Mouse (Mus musculus) inflammation-experienced regulatory T-cells, adult 6 months (primary cell): ENCODE results near the gene Nktr. TPM values are rescaled to one million over a fixed set of nuclear protein-coding genes. Genes with fewer than 3 reads are reported as not detected.

ENCODE experiments used
- ATAC-seq: one replicate; pipeline ENCODE4 v1.8.0; 2017
- polyA plus RNA-seq, 3 experiments: library from polyadenylated mRNA; unstranded; fragments of 100-300 nt; shearing (Covaris generic); gene quantifications; one replicate each; pipeline ENCODE4 v1.2.1; 2017

Nktr gene
- polyA plus RNA-seq: 100 to 1,000 TPM; 108 to 126 (median 117) TPM

DNA sequence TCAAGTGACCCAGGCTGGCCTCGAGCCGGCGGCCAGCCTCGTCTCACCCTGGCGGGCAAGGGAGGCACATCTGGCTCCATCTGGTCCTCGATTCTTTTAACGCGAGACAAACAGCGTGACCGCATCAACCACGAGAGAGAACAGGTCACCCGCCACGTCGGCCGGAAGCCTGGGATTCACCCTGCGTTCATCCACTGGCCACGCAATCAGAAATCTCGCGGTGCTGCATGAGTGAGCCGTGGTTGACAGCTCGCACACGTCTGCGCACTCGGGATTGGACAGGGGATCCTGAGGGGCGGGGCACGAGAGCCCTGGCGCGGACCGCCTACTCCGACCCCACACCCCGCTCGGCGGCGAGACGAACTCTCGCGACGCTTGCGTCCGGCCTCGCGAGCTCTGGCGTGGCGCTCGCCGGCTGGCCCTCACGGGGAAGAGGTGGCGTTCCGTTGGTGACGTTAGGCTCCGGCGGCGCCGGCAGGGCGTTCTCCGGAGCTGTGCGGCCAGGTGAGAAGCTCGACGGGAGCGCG, at the start of gene Nktr:
Gene Nktr, plus strand, starts transcription at position 378 of the 527 bp plus-strand sequence.
- ATAC-seq: peak; percentile 89

DNA sequence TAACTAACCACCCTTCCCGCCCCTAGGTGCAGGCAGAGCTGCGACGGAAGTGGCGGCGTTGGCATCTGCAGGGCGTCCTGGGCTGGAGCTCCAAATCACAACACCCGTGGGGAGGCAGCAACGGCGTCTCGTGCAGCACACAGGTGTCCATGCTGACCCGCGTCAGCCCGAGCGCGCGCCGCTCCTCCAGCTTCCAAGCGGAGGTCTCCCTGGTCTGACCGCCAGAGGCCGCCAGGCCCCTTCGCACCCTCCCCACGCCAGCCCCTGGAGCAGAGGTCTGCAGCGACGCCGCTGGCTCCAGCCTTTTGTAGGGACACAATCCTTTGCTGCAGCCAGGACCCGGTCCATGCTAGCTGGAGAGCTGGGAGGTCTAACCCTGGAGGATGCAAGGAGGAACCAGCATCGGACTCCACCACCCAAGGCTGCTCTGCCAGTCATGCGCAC, 49.6 kb upstream of the Nktr start:
- peak; percentile 62 for ATAC-seq

- no peak for ATAC-seq
Measured at GRCm38 (mm10) chr9:121671300-121671699, 47.7 kb upstream of the Nktr start.

GRCm38 (mm10) chr9:121672311-121672710, 46.7 kb upstream of the Nktr start:
- ATAC-seq: no peak

DNA sequence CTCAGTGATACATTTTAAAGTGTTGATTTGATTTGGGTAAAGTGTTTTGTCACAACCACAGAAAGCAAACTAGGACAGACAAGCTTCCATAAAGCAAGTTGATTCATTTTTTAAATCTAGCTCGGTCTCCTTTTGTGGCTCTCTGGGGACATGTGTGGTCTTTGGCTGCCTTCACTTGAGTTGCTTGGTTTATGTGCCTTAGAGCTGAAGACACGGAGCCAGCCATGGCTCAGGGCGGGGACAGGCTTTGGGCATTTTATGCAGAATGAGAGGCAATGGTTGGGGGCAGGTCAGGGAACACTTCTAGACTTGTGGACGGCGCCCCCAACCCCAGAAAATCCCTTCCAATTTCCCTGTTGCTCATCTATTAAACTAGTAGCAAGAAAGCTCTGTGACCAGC, 45.3 kb upstream of the Nktr start:
- no peak for ATAC-seq

DNA sequence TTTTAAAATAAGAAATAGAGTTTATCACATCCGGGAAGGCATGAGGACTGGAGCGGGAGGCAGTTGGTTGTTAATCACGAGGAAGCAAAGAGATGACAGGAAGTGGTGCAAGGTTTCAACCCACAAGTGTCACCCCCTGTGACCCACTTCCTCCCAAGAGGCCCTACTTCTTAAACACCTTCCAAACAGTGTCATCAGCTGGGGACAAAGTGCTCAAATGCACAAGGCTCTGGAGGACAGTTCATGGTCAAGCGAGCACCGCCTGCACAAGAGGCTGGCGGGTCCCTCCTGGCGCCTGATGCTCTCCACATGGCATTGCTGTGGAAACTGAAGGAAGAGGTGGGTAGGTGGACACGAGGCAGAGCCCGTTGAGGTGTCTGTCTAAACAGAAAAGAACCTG, 44.0 kb upstream of the Nktr start:
- ATAC-seq: peak; percentile 92

DNA sequence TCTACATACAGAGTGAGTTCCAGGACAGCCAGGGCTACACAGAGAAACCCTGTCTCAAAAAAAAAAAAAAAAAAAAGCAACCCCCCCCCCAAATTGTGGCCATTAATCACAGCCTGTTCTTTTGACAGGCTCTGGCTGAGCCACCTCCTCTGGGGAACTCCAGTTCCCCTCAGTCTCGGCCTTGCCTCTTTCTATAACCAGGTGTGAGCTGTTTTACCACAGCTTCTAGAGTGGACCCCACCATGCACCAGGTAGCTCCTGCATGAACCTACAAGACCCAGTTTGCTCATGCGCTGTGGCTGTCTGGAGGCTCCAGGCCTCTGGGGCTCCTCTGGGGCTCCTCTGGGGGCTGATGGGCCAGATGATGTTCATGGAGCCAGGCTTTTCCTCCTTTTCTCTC, 43.4 kb upstream of the Nktr start:
- ATAC-seq: no peak

DNA sequence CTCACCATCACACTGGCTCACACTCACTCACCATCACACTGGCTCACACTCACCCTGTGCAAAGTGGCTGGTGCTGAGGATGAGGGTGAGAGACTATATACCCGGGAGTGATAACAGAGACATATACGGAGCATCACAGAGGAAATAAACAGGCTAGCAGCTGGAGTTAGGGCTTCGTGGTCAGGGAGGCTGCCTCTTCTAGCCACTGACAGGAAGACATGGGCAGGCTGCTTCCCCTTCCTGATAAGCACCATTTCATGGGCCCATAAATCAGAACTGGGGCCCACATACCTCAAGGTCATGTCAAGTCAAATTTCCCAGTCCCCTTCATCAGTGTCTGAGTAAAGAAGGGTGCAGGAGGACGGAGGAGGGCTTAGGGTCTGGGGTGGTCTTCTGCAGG, 41.9 kb upstream of the Nktr start:
- ATAC-seq: peak; percentile 16

- ATAC-seq: no peak
Measured at GRCm38 (mm10) chr9:121677476-121677875, 41.5 kb upstream of the Nktr start.

GRCm38 (mm10) chr9:121679549-121679948, 39.4 kb upstream of the Nktr start:
- no peak for ATAC-seq

DNA sequence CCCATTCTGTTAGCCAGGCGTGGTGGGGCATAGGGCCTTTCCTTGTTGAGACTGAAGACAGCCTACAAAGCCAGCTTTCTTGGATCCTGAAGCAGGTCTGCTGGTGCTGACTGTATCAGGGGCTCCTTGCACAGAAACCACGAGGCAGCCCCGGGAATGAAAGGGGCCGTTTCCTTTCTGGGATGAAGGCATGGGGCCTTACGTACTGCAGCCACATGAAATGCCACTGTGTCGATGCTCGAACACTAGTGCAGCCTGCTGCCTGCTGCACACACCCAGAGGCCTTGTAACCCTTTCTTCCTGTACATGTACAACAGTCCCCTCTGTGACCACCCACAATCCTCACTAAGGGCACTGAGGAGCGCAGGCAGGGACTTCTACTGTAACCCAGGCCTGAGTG, 37.8 kb upstream of the Nktr start:
- no peak for ATAC-seq

DNA sequence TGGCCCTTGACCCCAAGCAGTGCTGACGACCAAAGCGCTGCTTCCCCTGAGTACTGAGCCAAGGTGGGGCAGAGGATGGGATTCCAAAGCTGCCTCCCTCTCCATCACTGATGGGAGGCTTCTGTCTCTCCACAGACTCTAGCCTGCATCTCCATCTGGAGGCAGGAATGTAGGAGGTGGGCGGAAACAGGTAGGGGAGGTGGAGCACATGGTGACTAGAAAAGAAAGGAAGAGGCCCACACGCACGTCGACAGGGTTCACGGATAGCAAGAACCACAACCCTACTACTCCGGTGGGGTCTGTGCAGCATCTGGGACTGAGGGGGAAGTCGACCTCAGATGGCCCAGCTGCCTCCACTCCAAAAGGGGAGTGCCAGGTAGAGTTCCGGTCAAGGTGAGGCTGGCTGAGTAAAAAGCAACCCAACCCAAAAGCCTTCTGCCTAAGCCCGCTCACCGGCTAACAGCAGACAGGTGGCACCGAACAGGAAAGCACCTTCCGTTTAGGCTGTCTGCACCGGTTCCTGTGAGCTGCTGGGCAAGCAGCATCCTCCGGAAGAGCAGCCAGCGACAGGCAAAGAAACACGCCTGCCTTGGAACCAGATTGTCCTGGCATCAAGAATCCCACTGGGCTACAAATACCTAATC, 36.8 kb upstream of the Nktr start:
- ATAC-seq: peak; percentile 90

- no peak for ATAC-seq
Measured at GRCm38 (mm10) chr9:121684702-121685101, 34.3 kb upstream of the Nktr start.

DNA sequence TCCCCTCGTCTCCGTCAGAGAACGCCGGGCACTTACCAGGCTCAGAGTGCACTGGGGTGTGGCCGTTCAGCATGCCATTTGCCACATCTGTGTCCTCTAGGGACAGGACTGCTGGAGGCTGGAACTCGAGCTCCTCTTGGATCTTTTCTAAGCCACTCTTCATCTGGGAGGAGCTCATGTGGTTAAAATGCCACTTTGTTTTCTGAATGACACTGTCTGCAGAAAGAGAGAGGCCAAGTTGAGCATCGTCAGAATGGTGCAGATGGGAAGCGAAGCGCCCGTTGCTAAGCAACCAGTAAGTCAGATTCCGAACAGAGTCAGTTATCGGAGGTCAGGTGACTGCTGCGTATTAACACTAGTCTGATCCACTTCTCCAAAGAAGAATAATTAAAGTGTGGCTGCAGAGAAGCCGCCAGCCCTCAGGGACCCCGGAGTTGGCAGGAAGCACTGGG, 28.7 kb upstream of the Nktr start:
- ATAC-seq: no peak

- no peak for ATAC-seq
Measured at GRCm38 (mm10) chr9:121690734-121691133, 28.2 kb upstream of the Nktr start.

- no peak for ATAC-seq
Measured at GRCm38 (mm10) chr9:121694736-121695135, 24.2 kb upstream of the Nktr start.

- ATAC-seq: no peak
Measured at GRCm38 (mm10) chr9:121696626-121697025, 22.3 kb upstream of the Nktr start.

DNA sequence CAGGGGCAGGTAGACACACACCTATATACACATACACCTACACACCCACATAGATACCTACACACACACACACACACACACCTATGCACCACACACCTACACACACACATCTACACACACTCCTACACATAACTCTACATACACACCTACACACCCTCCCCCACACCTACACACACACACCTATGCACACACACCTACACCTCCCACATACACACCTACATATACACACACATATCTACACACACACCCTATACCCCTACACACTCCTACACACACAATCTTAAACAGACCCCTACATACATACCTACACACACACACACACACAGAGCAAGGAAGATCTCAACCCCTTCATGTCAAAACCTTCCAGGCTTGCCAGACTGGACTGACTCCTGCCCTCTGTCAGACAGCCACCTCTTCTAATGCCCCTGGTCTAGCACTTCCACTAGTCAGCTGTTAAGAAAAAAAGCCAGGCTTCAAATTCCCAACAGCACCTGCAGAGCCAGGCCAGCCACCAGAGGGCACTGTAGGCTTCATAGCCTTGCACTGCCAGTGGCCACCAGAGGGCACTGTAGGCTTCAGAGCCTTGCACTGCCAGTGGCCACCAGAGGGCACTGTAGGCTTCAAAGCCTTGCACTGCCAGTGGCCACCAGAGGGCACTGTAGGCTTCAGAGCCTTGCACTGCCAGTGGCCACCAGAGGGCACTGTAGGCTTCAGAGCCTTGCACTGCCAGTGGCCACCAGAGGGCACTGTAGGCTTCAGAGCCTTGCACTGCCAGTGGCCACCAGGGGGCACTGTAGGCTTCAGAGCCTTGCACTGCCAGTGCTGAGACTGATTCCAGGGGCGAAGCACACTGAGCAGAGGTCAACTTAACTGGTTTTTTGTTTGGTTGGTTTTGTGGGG, 21.6 kb upstream of the Nktr start:
- no peak for ATAC-seq

- no peak for ATAC-seq
Measured at GRCm38 (mm10) chr9:121704261-121704645, 14.7 kb upstream of the Nktr start.

DNA sequence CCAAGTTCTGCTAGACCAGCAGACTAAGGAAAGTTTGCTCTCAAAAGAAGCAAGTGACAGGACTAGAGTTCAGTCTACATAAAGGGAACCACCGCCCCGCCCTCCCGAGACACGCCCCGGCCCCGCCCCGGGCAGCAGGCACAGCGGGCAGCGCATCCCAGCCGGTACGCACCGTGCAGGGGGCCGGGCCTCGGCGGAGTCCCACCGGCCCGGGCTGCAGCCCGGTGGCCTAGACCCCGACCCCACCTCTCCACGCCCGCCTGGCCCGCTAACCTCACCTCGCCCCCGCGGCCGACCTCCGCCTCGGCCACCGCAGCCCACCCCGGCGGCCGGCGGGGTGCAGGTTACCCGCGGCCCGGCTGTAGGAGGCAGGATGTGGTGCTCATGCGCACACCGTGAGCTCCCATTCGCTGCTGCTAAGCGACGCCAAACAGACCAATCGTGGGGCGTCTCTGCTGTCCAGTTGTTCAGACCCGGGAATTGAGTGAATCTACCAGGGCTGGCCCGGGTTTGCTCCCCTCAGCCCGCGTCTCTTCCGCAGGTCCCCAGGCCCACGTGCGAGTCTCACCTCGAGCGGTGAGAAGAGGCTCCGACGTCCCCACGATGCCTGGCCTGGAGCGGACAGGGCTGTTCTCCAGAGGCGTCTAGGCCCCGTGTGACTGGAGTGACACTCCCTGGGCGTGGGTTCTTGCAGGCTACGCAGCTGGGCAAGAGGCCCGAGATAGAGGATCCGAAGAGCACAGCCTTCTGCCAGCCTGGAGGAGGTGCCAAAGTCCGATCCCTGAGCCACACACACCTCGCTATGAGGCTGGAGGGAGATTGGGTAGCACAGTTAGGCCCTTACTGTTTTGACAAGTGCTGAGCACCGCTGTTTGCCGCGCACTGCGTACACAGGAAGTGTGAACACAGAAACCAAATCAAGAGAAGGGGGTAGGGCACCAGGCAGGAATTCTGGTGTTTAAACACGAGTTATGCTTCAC, 14.0 kb upstream of the Nktr start, which contains the start of gene Sec22c:
Gene Sec22c, minus strand, starts transcription at position 845 of the 980 bp plus-strand sequence.
- ATAC-seq: peak; percentile 81

DNA sequence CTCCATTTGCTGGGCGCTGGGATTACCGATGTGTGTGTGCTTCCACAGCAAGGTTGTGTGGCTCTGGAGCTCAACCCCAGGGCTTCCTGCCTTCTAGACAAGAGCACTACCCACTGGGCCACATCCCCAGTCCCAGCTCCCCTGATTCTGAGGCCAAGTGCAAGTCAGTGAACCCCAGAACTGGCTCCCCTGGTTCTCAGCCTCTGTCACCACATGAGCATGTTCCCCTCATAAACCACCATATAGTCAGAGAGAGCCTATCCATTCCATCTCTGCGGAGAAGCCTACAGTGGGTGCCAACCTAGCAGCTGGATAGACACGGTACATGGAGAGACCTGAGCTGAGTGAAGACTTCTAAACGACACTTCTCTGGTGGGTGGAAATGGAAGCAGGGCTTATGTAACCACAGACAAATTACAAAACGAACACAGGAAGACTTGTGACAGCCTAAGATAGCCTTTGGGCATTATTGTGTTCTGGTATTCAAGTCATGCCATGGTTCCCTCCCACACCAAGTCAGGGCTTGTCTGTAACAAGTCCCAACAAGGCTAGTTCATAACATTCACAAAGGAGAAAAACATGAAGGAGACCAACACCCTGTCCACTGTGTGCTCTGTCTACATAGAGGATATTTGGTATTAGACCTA, 12.8 kb upstream of the Nktr start:
- no peak for ATAC-seq

GRCm38 (mm10) chr9:121707801-121708200, 11.2 kb upstream of the Nktr start:
- ATAC-seq: no peak
